Mouse (Mus musculus): ENCODE data around the gene Pskh1.

DNA sequence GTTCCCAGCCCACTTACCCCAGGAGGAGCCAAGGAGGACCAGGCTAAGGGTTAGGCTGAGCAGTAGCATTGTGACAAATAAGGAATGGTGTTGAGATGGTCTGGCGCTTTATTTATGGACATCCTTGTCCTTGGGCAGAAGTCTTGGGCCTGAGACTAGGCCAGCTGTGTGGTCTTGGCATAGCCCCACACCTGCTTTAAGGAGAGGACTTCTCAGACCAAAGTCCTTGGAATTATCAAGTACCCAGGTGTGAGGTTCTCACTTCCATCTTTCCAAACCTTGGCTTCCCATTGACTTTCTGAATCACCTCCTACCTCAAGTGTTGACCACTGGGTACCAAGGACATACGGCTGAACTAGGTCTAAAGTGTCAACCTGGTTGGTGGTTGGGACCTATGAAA lies 33.5 kb downstream of the Pskh1 start, which contains the start of gene Ctrl:
- TF ChIP-seq CTCF (conservative IDR thresholded peaks at IDR 0.05; ENCODE audit: low read length) = no peak
- TF ChIP-seq POU5F1 (IDR thresholded peaks at IDR 0.05; ENCODE audit: borderline replicate concordance, low read length) = no peak
- TF ChIP-seq NANOG (IDR thresholded peaks at IDR 0.05; ENCODE audit: borderline replicate concordance, low read length) = no peak
